Mouse (Mus musculus): ENCODE data around the gene Cav2.

Gene Cav2

GRCm38 (mm10) chr6:17280939-17281756 is at the start of gene Cav2:
Gene Cav2, plus strand, starts transcription at chr6:17281185.
- peak; percentile 23 for DNase-seq (ENCODE audit: low spot score)

DNA sequence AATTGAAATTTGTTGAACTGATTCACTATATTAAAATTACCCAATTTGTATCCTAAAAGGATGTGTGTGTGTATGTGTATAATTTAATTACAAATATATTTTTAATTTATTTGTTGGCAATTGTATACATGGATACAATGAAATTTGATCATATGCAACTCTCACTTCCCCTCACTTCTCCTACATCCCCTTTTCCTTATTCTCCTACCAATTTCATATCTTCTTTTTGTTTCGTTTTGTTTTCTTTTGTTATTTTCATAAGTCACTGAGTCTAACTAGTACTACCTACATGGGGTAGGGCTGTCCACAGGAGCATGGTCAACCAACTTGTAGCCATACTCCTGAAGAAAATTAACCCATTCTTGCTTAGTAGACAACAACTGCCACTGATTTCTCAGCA is 41.3 kb upstream of the Cav2 start:
- no peak for DNase-seq (ENCODE audit: low spot score)

DNA sequence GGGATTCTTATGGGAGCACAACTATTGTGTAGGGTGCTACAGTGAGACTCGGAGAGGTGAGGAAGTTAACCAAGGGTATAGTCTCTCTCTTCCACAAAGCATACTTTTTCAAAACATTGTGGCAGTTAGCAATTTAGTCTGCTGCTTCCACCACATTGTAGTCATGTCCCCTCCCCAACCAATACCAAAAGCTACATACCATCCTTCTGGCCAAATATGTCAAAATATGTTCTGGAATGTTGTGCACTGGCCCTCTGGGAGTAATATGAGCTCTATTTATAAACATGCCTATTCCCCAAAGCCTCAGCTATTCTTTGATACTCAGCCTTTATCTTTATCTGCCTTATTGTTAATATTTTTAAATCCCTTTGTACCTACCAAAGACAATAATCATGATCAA is 40.0 kb upstream of the Cav2 start:
- no peak for DNase-seq (ENCODE audit: low spot score)

DNA sequence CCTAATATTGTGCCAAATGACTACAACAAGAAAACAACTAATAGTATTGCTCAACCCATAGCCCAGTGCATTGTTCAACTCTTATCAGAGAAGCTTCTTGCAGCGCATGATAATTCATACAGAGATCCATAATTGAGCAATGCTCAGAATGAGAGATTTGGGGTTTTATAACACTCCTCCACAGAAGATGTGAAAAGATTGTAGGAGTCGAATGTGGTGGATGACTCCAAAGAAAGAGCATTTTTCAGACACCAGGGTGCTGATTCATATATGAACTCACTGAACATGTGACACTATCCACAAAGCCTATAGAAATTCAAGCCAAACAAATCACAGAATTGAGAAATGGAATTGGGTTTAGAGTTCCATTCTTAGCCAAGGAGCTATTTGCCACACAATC is 34.0 kb upstream of the Cav2 start:
- DNase-seq (ENCODE audit: low spot score) = no peak

DNA sequence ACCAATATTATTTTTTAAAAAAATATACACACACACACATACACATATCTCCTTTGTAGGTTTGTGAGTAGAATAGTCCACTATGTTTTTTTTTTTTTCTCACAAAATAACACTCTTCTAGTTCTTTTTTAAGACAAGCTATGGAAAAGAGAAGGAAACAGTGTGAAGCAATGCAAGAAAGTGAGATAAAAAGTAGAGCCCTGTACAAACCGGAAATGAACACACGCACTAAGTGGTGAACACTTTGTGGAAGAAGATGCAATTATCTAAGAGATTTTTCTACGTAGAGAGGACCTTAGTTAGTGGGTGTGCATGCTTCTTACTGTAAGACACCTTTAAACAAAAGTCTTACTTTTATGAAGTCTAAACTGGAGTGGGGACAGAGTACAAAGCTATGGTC is 33.3 kb upstream of the Cav2 start:
- no peak for DNase-seq (ENCODE audit: low spot score)

- no peak for DNase-seq (ENCODE audit: low spot score)
These were observed 32.7 kb upstream of the Cav2 start for GRCm38 (mm10) chr6:17248241-17248640.

- no peak for DNase-seq (ENCODE audit: low spot score)
These were observed 29.0 kb upstream of the Cav2 start for GRCm38 (mm10) chr6:17251958-17252357.

GRCm38 (mm10) chr6:17258142-17258541 is 22.8 kb upstream of the Cav2 start:
- DNase-seq (ENCODE audit: low spot score) = no peak

DNA sequence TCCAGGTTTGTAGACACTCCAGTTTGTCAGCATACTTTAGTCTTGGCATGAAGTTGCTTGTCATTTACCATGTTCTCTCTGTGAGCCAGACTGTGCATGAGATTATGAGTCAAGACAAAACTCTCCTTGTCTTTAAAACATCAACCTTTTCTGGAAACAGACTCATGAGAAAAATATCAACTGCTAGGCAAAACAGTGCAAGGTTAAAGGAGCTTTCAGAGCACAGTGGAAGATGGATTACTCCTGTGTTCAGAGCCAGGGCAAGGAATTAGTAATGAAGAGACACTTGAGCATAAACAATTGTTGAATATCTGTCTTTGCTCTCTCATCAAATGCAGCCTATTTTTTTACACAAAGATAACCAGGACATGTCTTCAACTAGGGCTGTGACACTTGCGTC is 22.1 kb upstream of the Cav2 start:
- no peak for DNase-seq (ENCODE audit: low spot score)

- no peak for DNase-seq (ENCODE audit: low spot score)
These were observed 18.2 kb upstream of the Cav2 start for GRCm38 (mm10) chr6:17262786-17263185.

GRCm38 (mm10) chr6:17265043-17265442 is 15.9 kb upstream of the Cav2 start:
- no peak for DNase-seq (ENCODE audit: low spot score)

DNA sequence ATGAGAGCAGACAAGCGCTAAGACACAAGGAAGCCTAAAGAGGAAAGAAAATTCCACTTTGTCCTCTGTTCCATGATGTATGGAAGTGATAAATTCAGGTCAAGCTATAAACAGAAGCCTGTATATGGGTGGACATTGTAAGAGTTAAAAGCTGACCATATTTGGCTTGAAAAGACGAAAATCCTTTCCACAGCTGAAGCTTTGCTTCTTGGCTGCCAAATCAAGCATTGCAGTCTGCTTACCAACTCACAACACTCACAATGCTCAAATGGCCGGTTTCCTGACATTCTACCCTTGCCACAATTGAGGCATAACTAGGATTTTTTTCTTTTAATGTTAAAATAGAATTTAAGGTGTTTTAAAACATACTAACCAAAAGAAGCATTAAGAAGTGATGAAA is 14.5 kb upstream of the Cav2 start:
- DNase-seq (ENCODE audit: low spot score) = no peak

GRCm38 (mm10) chr6:17278366-17278765 is 2.6 kb upstream of the Cav2 start:
- no peak for DNase-seq (ENCODE audit: low spot score)

GRCm38 (mm10) chr6:17281757-17282092 is 740 bp downstream of the Cav2 start:
- DNase-seq (ENCODE audit: low spot score) = no peak

DNA sequence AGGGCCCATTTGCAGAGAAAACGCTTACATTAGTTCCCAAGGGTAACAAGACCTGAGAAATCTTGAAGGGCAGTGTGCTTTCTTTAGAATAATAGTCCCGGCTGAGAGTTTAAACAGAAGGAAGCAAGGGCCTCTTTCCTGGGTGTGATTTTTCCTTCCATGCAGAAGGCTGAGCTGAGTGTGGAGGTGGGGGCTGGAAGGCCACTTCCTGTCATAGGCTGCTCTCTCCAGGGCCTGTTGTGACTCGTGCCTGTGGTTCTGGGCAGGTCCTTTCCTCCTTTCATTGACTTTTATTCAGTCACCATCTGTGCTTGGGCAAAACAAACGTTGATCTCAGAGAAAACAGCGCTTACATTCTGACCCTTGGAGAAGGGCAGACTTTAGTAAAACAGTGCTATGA is 1.2 kb downstream of the Cav2 start:
- no peak for DNase-seq (ENCODE audit: low spot score)

DNA sequence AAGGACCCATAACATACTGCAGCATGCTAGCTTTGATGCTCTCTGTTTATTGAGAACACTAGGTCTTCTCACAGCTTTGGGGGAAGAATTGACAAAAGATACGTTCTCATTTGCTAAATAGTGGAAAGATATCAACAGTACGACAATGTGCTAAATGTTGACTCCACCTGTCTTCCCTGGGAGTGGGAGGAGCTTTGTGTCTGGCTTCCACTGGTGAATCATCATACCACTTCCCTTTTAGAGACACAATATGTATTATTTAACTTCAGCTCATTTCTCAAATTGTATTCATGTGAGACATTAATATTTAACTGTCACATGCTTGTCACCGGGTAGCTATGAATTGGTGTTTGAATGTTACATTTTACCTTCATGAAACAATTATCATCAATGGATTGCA is 2.8 kb downstream of the Cav2 start:
- DNase-seq (ENCODE audit: low spot score) = no peak

GRCm38 (mm10) chr6:17286381-17286780 is 5.4 kb downstream of the Cav2 start:
- DNase-seq (ENCODE audit: low spot score) = no peak

DNA sequence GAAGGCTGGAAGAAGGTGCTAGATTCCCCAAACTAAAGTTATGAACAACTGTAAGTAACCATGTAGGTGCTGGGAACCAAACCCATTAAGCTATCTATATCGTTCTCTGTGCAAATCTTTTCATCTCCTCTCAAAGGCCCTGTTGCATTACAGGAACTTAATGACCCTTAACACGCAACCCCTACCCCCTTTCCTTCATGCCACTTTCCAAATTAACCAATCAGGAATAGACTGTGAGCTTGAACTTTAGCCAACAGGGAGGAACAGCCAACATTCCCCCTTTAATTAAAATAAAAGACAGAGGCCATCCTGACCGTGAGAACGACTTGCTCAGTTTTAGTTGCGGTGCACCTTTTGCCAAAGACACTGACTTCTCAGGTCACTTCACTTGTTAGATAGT is 14.1 kb downstream of the Cav2 start:
- DNase-seq (ENCODE audit: low spot score) = no peak

DNA sequence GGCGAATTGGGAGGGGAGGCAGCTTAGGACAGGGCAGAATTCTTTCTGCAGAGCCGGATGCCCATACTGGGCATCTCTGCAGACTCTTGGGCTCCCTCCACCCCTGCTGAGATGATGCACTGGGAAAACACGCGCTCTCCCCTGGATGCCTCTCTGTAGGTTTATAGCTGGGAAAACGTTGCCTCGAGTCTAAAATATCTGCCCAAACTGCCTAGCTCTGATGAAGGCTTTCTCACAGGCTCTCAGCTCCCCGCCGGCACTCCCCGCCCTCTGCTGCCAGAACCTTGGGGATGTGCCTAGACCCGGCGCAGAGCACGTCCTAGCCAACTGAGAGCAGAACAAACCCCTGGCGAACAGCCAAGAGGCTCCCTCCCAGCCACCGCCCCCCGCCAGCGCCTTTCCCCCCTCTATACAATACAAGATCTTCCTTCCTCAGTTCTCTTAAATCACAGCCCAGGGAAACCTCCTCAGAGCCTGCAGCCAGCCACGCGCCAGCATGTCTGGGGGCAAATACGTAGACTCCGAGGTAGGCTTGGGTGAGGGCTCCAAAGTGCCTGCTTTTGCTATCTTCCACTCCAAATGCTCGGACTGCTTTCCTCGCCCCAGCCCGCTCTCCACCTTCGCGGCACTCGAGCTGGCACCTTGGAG is 25.1 kb downstream of the Cav2 start, which contains the start of gene Cav1:
TSS of gene Cav1 (plus strand) at position 382 of the 648 bp plus-strand sequence.
- DNase-seq (ENCODE audit: low spot score) = peak; percentile 37

GRCm38 (mm10) chr6:17306602-17307325 is 25.8 kb downstream of the Cav2 start:
- DNase-seq (ENCODE audit: low spot score) = no peak

DNA sequence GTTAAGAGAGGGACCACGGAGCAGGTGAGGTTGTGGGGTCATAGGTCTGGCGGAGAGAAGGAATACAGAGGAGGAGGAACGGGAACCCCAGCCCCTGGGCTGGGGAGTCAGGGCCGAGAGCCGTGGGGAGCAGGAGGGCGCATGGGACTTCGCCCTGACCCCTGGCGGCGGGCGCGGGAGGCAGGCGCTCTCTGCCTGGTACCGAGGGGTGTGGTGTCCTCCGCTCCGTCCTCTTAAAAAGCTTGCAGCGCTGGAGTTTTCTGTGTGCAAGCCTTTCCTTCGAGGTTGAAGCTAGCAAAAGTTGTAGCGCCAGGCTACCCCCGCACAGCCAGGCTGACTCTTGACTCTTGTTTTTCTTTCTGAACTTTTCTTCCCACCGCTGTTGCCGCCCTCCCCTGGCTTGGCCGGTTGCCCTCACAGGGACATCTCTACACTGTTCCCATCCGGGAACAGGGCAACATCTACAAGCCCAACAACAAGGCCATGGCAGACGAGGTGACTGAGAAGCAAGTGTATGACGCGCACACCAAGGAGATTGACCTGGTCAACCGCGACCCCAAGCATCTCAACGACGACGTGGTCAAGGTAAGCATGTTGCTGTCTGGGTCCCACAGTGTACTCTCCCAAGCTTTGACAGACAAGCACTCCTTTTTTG is 26.6 kb downstream of the Cav2 start:
- DNase-seq (ENCODE audit: low spot score) = no peak

GRCm38 (mm10) chr6:17308661-17309060 is 27.7 kb downstream of the Cav2 start:
- no peak for DNase-seq (ENCODE audit: low spot score)

DNA sequence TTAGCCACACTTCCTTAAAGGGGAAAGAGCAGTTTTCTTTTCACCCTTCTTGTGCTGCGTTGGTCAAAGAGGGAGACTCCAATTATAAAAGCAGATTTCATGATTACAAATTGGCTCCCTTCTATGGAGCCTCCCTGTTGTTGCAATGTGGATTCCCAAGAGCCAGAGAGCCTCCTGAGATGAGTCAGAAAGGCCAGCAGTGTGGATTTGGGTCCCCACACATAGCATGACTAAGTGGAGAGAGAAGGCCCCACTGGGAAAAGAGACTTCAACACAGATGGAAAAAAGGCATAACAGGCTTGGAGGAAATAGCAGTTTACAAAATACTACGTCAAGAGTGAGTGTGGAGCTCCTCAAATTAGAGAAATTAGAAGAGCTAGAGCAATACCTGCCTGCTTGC is 28.3 kb downstream of the Cav2 start:
- no peak for DNase-seq (ENCODE audit: low spot score)
